Mouse (Mus musculus): ENCODE measurements around the gene AW822073.

- no peak for TF ChIP-seq GATA1 (IDR thresholded peaks at IDR 0.05; ENCODE audit: borderline replicate concordance, low read length)
- no peak for TF ChIP-seq FLI1 (IDR thresholded peaks at IDR 0.05; ENCODE audit: low read length)
These were observed 18.7 kb downstream of the AW822073 start for GRCm38 (mm10) chr10:58205986-58206385.

Data from megakaryocyte, embryonic 14.5 days (primary cell).